Mouse (Mus musculus): ENCODE measurements around the gene Magi2.
"Not testable (repeated sequence)": the region's sequence is repeated elsewhere in the genome, so short reads cannot be mapped to it uniquely, and the experiment has no call there.

Gene Magi2

GRCm38 (mm10) chr5:20509606-20510005 lies 1282.8 kb downstream of the Magi2 start:
- DNase-seq (ENCODE audit: low read depth) = no peak

GRCm38 (mm10) chr5:20512377-20513126 lies 1285.7 kb downstream of the Magi2 start:
- DNase-seq (ENCODE audit: low read depth) = no peak

GRCm38 (mm10) chr5:20521639-20522038 lies 1294.8 kb downstream of the Magi2 start:
- no peak for DNase-seq (ENCODE audit: low read depth)

GRCm38 (mm10) chr5:20522047-20522446 lies 1295.2 kb downstream of the Magi2 start:
- no peak for DNase-seq (ENCODE audit: low read depth)

GRCm38 (mm10) chr5:20523776-20524175 lies 1296.9 kb downstream of the Magi2 start:
- DNase-seq (ENCODE audit: low read depth) = no peak

GRCm38 (mm10) chr5:20526588-20526987 lies 1299.8 kb downstream of the Magi2 start:
- not testable (repeated sequence) for DNase-seq (ENCODE audit: low read depth)

GRCm38 (mm10) chr5:20536544-20536943 lies 1309.7 kb downstream of the Magi2 start:
- no peak for DNase-seq (ENCODE audit: low read depth)

GRCm38 (mm10) chr5:20537369-20538022 lies 1310.7 kb downstream of the Magi2 start:
- no peak for DNase-seq (ENCODE audit: low read depth)

- DNase-seq (ENCODE audit: low read depth) = no peak
Measured at GRCm38 (mm10) chr5:20544374-20544773, 1317.5 kb downstream of the Magi2 start.

GRCm38 (mm10) chr5:20559378-20559777 lies 1332.5 kb downstream of the Magi2 start:
- no peak for DNase-seq (ENCODE audit: low read depth)

GRCm38 (mm10) chr5:20559821-20560220 lies 1333.0 kb downstream of the Magi2 start:
- no peak for DNase-seq (ENCODE audit: low read depth)

- DNase-seq (ENCODE audit: low read depth) = no peak
Measured at GRCm38 (mm10) chr5:20568421-20568820, 1341.6 kb downstream of the Magi2 start.

GRCm38 (mm10) chr5:20568966-20569365 lies 1342.1 kb downstream of the Magi2 start:
- no peak for DNase-seq (ENCODE audit: low read depth)

- DNase-seq (ENCODE audit: low read depth) = no peak
Measured at GRCm38 (mm10) chr5:20574816-20575215, 1348.0 kb downstream of the Magi2 start.

- DNase-seq (ENCODE audit: low read depth) = no peak
Measured at GRCm38 (mm10) chr5:20575798-20576197, 1349.0 kb downstream of the Magi2 start.

- DNase-seq (ENCODE audit: low read depth) = no peak
Measured at GRCm38 (mm10) chr5:20576266-20576665, 1349.4 kb downstream of the Magi2 start.

GRCm38 (mm10) chr5:20578666-20579065 lies 1351.8 kb downstream of the Magi2 start:
- DNase-seq (ENCODE audit: low read depth) = no peak

GRCm38 (mm10) chr5:20580619-20581018 lies 1353.8 kb downstream of the Magi2 start:
- no peak for DNase-seq (ENCODE audit: low read depth)

GRCm38 (mm10) chr5:20582995-20583435 lies 1356.2 kb downstream of the Magi2 start:
- no peak for DNase-seq (ENCODE audit: low read depth)

GRCm38 (mm10) chr5:20583639-20584038 lies 1356.8 kb downstream of the Magi2 start:
- DNase-seq (ENCODE audit: low read depth) = no peak

GRCm38 (mm10) chr5:20584769-20585168 lies 1357.9 kb downstream of the Magi2 start:
- no peak for DNase-seq (ENCODE audit: low read depth)

GRCm38 (mm10) chr5:20589731-20590130 lies 1362.9 kb downstream of the Magi2 start:
- DNase-seq (ENCODE audit: low read depth) = no peak

GRCm38 (mm10) chr5:20598196-20598595 lies 1371.4 kb downstream of the Magi2 start:
- no peak for DNase-seq (ENCODE audit: low read depth)

Measured in fibroblast of lung, adult 2 months (primary cell).